Mouse (Mus musculus): ENCODE measurements around the gene Pea15a.

GRCm38 (mm10) chr1:172186401-172187289 is 20.0 kb downstream of the Pea15a start:
- TF ChIP-seq CTCF (IDR thresholded peaks at IDR 0.05; ENCODE audit: borderline replicate concordance, control insufficient read depth, extremely low read depth, insufficient read depth, low read length, poor library complexity) (no peak), POLR2A (IDR thresholded peaks at IDR 0.05; ENCODE audit: control insufficient read depth, extremely low read depth, insufficient read depth, low read length, poor library complexity) (no peak)
